Mouse (Mus musculus) hindbrain, postnatal 0 days (tissue): Measurements from ENCODE around the gene Rara. TPM values are rescaled to one million over a fixed set of nuclear protein-coding genes. Genes with fewer than 3 reads are reported as not detected.

ENCODE experiments used
- ATAC-seq: fragments of 200-750 bp; cut with Nextera tagmentation; 2 replicates; pipeline ENCODE4 v1.8.0; 2017; ENCODE audit warnings: mild to moderate bottlenecking, moderate TSS enrichment, moderate library complexity
- DNase-seq: peaks from one replicate; pipeline ENCODE4 v3.0.0-alpha.2; 2015; ENCODE audit warnings: low spot score
- H3K27ac ChIP-seq: fragments of 300-500 bp; sonication (generic); 2 replicates; pipeline ENCODE4 v1.5.1; 2014; ENCODE audit warnings: mild to moderate bottlenecking
- H3K27me3 ChIP-seq: fragments of 300-500 bp; sonication (generic); 2 replicates; pipeline ENCODE4 v1.6.1; 2014; ENCODE audit warnings: low read length, mixed read lengths; ENCODE audit not compliant: insufficient read depth
- H3K36me3 ChIP-seq: fragments of 300-500 bp; sonication (generic); 2 replicates; pipeline ENCODE4 v1.6.1; 2014; ENCODE audit warnings: low read length, mixed read lengths; ENCODE audit not compliant: insufficient read depth
- H3K4me1 ChIP-seq: fragments of 300-500 bp; sonication (generic); 2 replicates; pipeline ENCODE4 v1.6.1; 2014; ENCODE audit warnings: antibody characterized with exemption, low read length, mixed read lengths; ENCODE audit not compliant: insufficient read depth
- H3K4me2 ChIP-seq: fragments of 300-500 bp; sonication (generic); 2 replicates; pipeline ENCODE4 v1.6.1; 2014; ENCODE audit warnings: low read depth, mild to moderate bottlenecking, low read length, moderate library complexity, mixed read lengths
- H3K4me3 ChIP-seq: fragments of 300-500 bp; sonication (generic); 2 replicates; pipeline ENCODE4 v1.5.1; 2014; ENCODE audit warnings: low read length
- H3K9ac ChIP-seq: fragments of 300-500 bp; sonication (generic); replicated peaks from 2 replicates; pipeline ENCODE4 v1.6.1; 2014; ENCODE audit warnings: mild to moderate bottlenecking, low read length, moderate library complexity, mixed read lengths
- H3K9me3 ChIP-seq: fragments of 300-500 bp; sonication (generic); 2 replicates; pipeline ENCODE4 v1.6.1; 2016; ENCODE audit warnings: low read length, mixed read lengths
- CTCF ChIP-seq: IDR thresholded peaks from 2 replicates; pipeline ENCODE4 v1.5.1; 2016; ENCODE audit warnings: antibody characterized with exemption, control low read depth, low read depth
- WGBS: fragments of 180-500 bp; shearing (Covaris S2); extraction: QIAGEN DNeasy Blood & Tissue Kit; methylation state at CpG from one replicate; pipeline ENCODE4 v1.1.7; 2014; 5-methylcytosine and 5-hydroxymethylcytosine counted together
- polyA plus RNA-seq: library from polyadenylated mRNA; unstranded; fragments of >200 nt; fragmentation: Nextera tagmentation; extraction: Ambion mirVana; gene quantifications from 2 replicates; pipeline ENCODE4 v1.2.1, GENCODE M21; 2015
- total RNA-seq: library from RNA; depleted of rRNA; stranded (reverse); fragments of >200 nt; gene quantifications from 2 replicates; pipeline ENCODE4 v1.2.3, GENCODE M21; 2014

The Rara gene
- total and polyA plus RNA-seq, 2 experiments from 2014 or later: 9.5 to 19.2 TPM

DNA sequence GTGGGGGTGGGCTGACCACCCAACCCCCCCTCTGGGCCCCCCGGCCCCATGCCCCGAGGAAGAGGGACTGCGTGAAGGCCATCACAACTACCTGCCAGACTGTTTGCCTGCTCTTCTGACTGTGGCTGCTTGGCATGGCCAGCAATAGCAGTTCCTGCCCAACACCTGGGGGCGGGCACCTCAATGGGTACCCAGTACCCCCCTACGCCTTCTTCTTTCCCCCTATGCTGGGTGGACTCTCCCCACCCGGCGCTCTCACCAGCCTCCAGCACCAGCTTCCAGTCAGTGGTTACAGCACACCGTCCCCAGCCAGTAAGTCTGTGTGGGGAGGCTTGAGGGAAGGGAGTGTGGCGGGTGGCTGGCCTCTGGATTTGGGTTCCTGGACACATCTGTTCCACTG, 22.9 kb downstream of the Rara start:
- peaks cover 22% of the 10 kb centered on the region for H3K4me1 ChIP-seq
- no peaks in the 10 kb centered on the region for H3K36me3 ChIP-seq
- DNase-seq (no peak), ATAC-seq (no peak)
- peak overlapping the region; percentile 80; the same call in 1 of the 2 replicates for H3K27ac ChIP-seq
- H3K9me3 ChIP-seq: no peaks in the 10 kb centered on the region
- 76% methylated on average over 9 of the region's 9 CpGs for WGBS
- H3K4me3 ChIP-seq: no peak overlapping the region
- TF ChIP-seq CTCF: no peak
- H3K4me2 ChIP-seq: no peak overlapping the region
- H3K27me3 ChIP-seq: no peaks in the 10 kb centered on the region
- no peak overlapping the region for H3K9ac ChIP-seq

DNA sequence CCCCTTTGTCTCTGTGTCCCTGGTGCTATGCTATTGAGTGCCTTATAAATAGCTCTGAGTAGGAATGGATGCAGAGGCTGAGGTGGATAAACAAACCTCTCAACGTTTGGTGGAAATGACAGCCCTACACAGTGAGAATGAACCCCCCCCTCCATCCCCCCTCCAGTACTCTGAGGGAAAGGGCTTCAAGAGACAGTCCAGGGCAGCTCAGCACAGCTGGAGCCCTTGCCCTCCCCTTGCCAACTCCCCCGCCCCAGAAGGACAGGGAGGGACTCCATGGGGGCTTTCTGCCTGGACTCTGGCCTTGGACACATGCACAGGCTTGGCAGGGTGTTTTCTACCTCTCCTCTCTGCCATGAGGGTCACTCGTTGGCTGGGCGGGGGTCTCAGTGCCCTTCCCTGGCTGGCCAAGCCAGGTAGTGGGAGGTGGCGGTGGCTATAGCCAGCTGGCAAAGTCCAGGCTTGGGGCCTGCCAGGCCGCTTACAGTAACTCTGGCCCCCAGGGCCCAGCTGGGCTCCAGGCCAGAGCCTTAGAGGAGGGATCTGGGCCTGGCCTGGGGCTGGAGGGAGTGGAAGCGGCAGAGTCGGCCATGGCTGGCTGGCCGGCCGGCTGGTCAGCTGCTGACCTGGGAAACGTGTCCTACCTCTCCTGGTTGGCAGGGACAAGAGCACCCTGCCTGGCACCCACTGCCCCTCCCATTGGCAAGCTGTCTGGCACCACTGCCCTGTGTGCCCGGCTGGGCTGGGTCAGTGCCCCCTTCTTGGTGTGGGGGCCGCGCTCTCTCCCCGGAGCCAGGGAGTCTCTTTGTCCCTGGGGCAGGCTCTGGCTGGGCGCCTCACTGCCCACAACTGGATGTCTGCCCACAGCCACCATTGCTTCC, 23.6 kb downstream of the Rara start:
- H3K4me1 ChIP-seq: peaks cover 22% of the 10 kb centered on the region
- DNase-seq (peak; percentile 92), ATAC-seq (peak; percentile 89)
- no peak overlapping the region for H3K4me3 ChIP-seq
- no peaks in the 10 kb centered on the region for H3K36me3 ChIP-seq
- TF ChIP-seq CTCF: no peak
- H3K4me2 ChIP-seq: peak overlapping the region; percentile 34
- WGBS: 39% methylated on average over 15 of the region's 16 CpGs
- no peaks in the 10 kb centered on the region for H3K9me3 ChIP-seq
- H3K27ac ChIP-seq: peak overlapping the region; percentile 80
- H3K9ac ChIP-seq: no peak overlapping the region
- H3K27me3 ChIP-seq: no peaks in the 10 kb centered on the region

DNA sequence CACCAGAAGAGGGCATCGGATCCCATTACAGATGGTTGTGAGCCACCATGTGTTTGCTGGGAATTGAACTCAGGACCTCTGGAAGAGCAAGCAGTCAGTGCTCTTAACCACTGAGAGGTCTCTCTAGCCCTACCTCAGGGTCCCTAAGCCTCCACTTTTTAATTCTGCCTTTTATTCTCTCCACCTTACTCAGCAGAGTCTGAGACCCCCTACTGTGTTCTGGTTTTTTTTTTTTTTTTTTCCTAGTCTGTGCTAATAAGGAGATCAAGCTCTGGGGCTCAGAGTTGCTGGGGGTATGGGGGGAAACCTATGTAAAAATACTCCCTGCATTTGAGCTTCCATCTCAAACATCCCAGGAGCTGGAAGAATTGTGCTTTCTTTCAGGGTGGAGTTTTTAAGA, 24.5 kb downstream of the Rara start:
- ATAC-seq (no peak), DNase-seq (no peak)
- no peaks in the 10 kb centered on the region for H3K27me3 ChIP-seq
- H3K9ac ChIP-seq: no peak overlapping the region
- 0 out of 2 replicates have a peak, but pooled peaks have one; percentile 7 for TF ChIP-seq CTCF
- no peaks in the 10 kb centered on the region for H3K9me3 ChIP-seq
- peaks cover 22% of the 10 kb centered on the region for H3K4me1 ChIP-seq
- WGBS: 71% methylated on average over 1 of the region's 1 CpGs
- no peak overlapping the region for H3K27ac ChIP-seq
- no peaks in the 10 kb centered on the region for H3K36me3 ChIP-seq
- no peak overlapping the region for H3K4me3 ChIP-seq
- H3K4me2 ChIP-seq: no peak overlapping the region

DNA sequence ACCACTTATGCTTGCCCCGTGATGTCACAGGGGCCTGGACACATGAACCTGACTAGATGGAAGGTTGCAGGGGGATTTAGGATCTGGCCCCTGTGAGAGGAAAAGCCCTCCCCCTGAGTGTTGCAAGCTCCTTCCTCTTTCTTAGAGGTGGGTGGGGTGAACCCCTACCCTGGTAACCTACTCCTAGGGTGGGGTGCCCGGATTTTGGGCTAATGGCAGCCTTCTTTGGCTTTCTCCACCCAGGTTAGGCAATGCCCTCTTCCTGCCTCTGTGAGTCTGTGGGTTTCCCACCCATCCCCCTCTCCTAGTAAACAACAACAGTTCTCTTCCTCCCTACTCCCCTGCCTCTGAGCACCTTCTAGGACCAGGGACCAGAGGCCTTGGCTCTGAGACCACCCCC, 25.1 kb downstream of the Rara start:
- 67% methylated on average over 2 of the region's 2 CpGs for WGBS
- no peaks in the 10 kb centered on the region for H3K9me3 ChIP-seq
- TF ChIP-seq CTCF: no peak
- DNase-seq (no peak), ATAC-seq (no peak)
- no peak overlapping the region for H3K27ac ChIP-seq
- peaks cover 22% of the 10 kb centered on the region for H3K4me1 ChIP-seq
- H3K27me3 ChIP-seq: no peaks in the 10 kb centered on the region
- no peak overlapping the region for H3K4me2 ChIP-seq
- no peaks in the 10 kb centered on the region for H3K36me3 ChIP-seq
- no peak overlapping the region for H3K9ac ChIP-seq
- H3K4me3 ChIP-seq: no peak overlapping the region

DNA sequence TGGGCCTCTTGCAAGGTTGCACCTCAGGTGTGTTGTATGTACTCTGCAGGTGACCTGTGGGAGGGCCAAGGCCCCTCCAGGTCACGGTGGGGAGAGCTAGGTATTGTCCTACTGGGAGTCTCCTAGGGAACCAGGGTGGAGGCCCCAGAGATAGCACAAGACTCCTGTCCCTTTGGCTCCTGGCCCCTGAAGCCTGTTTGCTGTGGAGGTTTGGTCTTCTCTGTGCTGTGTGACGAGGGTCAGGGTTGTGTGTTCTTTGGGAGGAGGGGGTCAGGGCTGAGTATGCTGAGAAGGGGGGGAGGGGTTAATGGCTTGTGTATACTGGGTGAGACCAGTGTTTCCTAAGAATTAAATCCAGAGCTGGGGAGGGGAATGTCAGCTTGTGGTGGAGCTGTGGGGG, 25.7 kb downstream of the Rara start:
- no peaks in the 10 kb centered on the region for H3K36me3 ChIP-seq
- WGBS: 15% methylated on average over 2 of the region's 2 CpGs
- no peak overlapping the region for H3K4me3 ChIP-seq
- DNase-seq (no peak), ATAC-seq (no peak)
- H3K27me3 ChIP-seq: no peaks in the 10 kb centered on the region
- H3K9me3 ChIP-seq: no peaks in the 10 kb centered on the region
- H3K4me1 ChIP-seq: peaks cover 22% of the 10 kb centered on the region
- no peak overlapping the region for H3K9ac ChIP-seq
- no peak for TF ChIP-seq CTCF
- H3K4me2 ChIP-seq: no peak overlapping the region
- no peak overlapping the region for H3K27ac ChIP-seq

DNA sequence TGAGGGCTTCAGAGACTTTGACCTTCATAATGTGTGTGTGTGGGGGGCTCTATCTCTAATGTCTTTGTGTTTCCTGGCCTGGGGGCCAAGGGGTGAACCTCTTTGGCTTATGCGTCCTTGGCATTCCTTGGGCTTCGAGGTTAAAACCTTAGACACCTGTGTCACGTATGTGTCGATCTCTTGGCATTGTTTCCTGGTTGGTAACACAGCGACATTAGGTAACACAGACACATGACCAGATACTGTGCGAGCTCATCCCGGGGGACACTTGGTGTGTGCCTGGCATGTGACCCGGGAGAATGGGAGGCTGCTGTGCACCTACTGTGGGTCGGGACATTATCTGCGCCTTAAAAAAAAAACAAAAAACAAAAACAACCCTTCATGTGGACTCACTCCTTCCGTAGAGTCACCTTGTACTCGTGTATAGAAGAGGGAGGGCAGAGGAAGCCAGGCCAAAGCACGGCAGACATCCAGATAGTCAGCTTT, 26.3 kb downstream of the Rara start:
- Histone ChIP-seq H3K36me3 (no peaks in the 10 kb centered on the region), H3K27ac (no peak overlapping the region), H3K27me3 (no peaks in the 10 kb centered on the region), H3K9ac (no peak overlapping the region), H3K4me3 (no peak overlapping the region), H3K9me3 (no peaks in the 10 kb centered on the region), H3K4me2 (peak overlapping the region; percentile 28), H3K4me1 (peaks cover 22% of the 10 kb centered on the region)
- ATAC-seq (no peak), DNase-seq (no peak)
- WGBS: 27% methylated on average over 13 of the region's 13 CpGs
- no peak for TF ChIP-seq CTCF

DNA sequence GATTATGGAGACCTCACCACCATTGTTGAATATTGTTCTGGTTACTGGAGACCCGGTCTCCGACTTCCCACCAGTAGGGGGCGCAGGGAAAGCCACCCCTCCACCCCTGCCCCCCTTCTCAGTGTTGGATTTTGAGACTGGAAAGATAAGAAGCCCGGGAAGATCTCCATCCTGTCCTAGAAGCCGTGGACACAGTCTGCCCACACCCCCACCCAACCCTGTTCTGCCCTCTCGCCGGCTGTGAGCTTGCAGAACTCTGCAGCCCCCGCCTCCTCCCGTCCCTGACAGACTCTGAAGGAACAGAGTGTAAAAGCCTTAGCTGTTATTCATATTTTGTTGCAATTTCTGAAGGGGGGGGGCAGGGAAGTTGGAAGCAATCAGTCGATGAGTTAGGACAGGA, 26.8 kb downstream of the Rara start:
- TF ChIP-seq CTCF: peak; percentile 77
- peak overlapping the region; percentile 21; the same call in 1 of the 2 replicates for H3K27ac ChIP-seq
- ATAC-seq (peak; percentile 33), DNase-seq (peak; percentile 82)
- H3K36me3 ChIP-seq: no peaks in the 10 kb centered on the region
- H3K27me3 ChIP-seq: no peaks in the 10 kb centered on the region
- no peak overlapping the region for H3K9ac ChIP-seq
- H3K4me3 ChIP-seq: no peak overlapping the region
- H3K9me3 ChIP-seq: no peaks in the 10 kb centered on the region
- H3K4me2 ChIP-seq: peak overlapping the region; percentile 28
- 6% methylated on average over 10 of the region's 10 CpGs for WGBS
- H3K4me1 ChIP-seq: peaks cover 23% of the 10 kb centered on the region
